Mouse (Mus musculus) layer of hippocampus, postnatal 14 days (tissue): Measurements from ENCODE around the gene Syngr4. TPM values are rescaled to one million over a fixed set of nuclear protein-coding genes. Genes with fewer than 3 reads are reported as not detected.
"Not testable (repeated sequence)": the region's sequence is repeated elsewhere in the genome, so short reads cannot be mapped to it uniquely, and the experiment has no call there.

Experiments used
- DNase-seq, 2 experiments: peaks; one replicate each; pipeline ENCODE4 v3.0.0; 2021 to 2022; ENCODE audit warnings: low spot score in 2 of 2, mixed read lengths in 1 of 2
- long read RNA-seq, 2 experiments: library from polyadenylated mRNA; stranded (forward); transcript quantifications; one replicate each; pipeline ENCODE4 v2.0.0; 2021
- total RNA-seq, 2 experiments: library from RNA; stranded (reverse); gene quantifications; 2 replicates each; pipeline ENCODE4 v1.2.3; 2021

Gene Syngr4
- not detected for total RNA-seq
- long read RNA-seq, experiment 1, partial matches to known transcripts = 0 of 1 reads
- long read RNA-seq, experiment 1, other reads (novel, unspliced or antisense) = 1 of 1 reads
- long read RNA-seq, experiment 2 = 0 reads

GRCm38 (mm10) chr7:45896517-45897257 lies at the start of gene Syngr4, which contains the start of gene Tmem143:
Gene Syngr4 (minus strand): TSS chr7:45896714.
Gene Tmem143 (plus strand): TSS chr7:45896941.
- peak; percentile 96 to 99 for DNase-seq

GRCm38 (mm10) chr7:45943280-45943679 lies 46.8 kb upstream of the Syngr4 start:
- not testable (repeated sequence) for DNase-seq

GRCm38 (mm10) chr7:45941986-45942385 lies 45.5 kb upstream of the Syngr4 start:
- no peak for DNase-seq

- DNase-seq = no peak
Observed at GRCm38 (mm10) chr7:45939836-45940235, 43.3 kb upstream of the Syngr4 start.

- DNase-seq = peak; percentile 51 to 58
Observed at GRCm38 (mm10) chr7:45935114-45935513, 38.6 kb upstream of the Syngr4 start.

- DNase-seq = not testable (repeated sequence)
Observed at GRCm38 (mm10) chr7:45933766-45934165, 37.3 kb upstream of the Syngr4 start.

- no peak for DNase-seq
Observed at GRCm38 (mm10) chr7:45929688-45930087, 33.2 kb upstream of the Syngr4 start.

GRCm38 (mm10) chr7:45928626-45929295 lies 32.2 kb upstream of the Syngr4 start:
- DNase-seq = no peak

GRCm38 (mm10) chr7:45924429-45924816 lies 27.9 kb upstream of the Syngr4 start:
- no peak for DNase-seq

- peak; percentile 26 to 33 for DNase-seq
Observed at GRCm38 (mm10) chr7:45923762-45924428, 27.4 kb upstream of the Syngr4 start, which contains the start of gene Ccdc114. Gene Ccdc114 (plus strand): TSS chr7:45924072.

- peak; percentile 92 to 95 for DNase-seq
Observed at GRCm38 (mm10) chr7:45922928-45923761, 26.6 kb upstream of the Syngr4 start.

- DNase-seq = no peak
Observed at GRCm38 (mm10) chr7:45921950-45922600, 25.6 kb upstream of the Syngr4 start.

GRCm38 (mm10) chr7:45921242-45921621 lies 24.7 kb upstream of the Syngr4 start, which contains the start of gene Emp3:
Gene Emp3 (minus strand): TSS chr7:45921404.
- no peak for DNase-seq

- DNase-seq = no peak
Observed at GRCm38 (mm10) chr7:45920583-45921241, 24.2 kb upstream of the Syngr4 start.

- DNase-seq = no peak
Observed at GRCm38 (mm10) chr7:45919761-45920160, 23.2 kb upstream of the Syngr4 start.

- no peak for DNase-seq
Observed at GRCm38 (mm10) chr7:45919083-45919671, 22.7 kb upstream of the Syngr4 start.

- DNase-seq = no peak
Observed at GRCm38 (mm10) chr7:45917926-45918325, 21.4 kb upstream of the Syngr4 start.

GRCm38 (mm10) chr7:45917004-45917704 lies 20.6 kb upstream of the Syngr4 start:
- no peak for DNase-seq
